Mouse (Mus musculus): ENCODE results near the gene 4930452B06Rik.

4930452B06Rik gene

GRCm38 (mm10) chr14:8451117-8451516 lies 214.9 kb downstream of the 4930452B06Rik start:
- no peak for DNase-seq (ENCODE audit: low spot score in 2 of 2)

GRCm38 (mm10) chr14:8450342-8450741 lies 215.7 kb downstream of the 4930452B06Rik start:
- DNase-seq (ENCODE audit: low spot score in 2 of 2): no peak

- DNase-seq (ENCODE audit: low spot score in 2 of 2): no peak
Observed at GRCm38 (mm10) chr14:8449299-8449698, 216.7 kb downstream of the 4930452B06Rik start.

GRCm38 (mm10) chr14:8447352-8447751 lies 218.7 kb downstream of the 4930452B06Rik start:
- DNase-seq (ENCODE audit: low spot score in 2 of 2): no peak

- DNase-seq (ENCODE audit: low spot score in 2 of 2): no peak
Observed at GRCm38 (mm10) chr14:8444363-8444762, 221.7 kb downstream of the 4930452B06Rik start.

- no peak for DNase-seq (ENCODE audit: low spot score in 2 of 2)
Observed at GRCm38 (mm10) chr14:8442691-8443090, 223.3 kb downstream of the 4930452B06Rik start.

GRCm38 (mm10) chr14:8441623-8442022 lies 224.4 kb downstream of the 4930452B06Rik start:
- no peak for DNase-seq (ENCODE audit: low spot score in 2 of 2)

- no peak for DNase-seq (ENCODE audit: low spot score in 2 of 2)
Observed at GRCm38 (mm10) chr14:8430611-8431230, 235.3 kb downstream of the 4930452B06Rik start.

GRCm38 (mm10) chr14:8429767-8430166 lies 236.3 kb downstream of the 4930452B06Rik start:
- no peak for DNase-seq (ENCODE audit: low spot score in 2 of 2)

- no peak for DNase-seq (ENCODE audit: low spot score in 2 of 2)
Observed at GRCm38 (mm10) chr14:8422833-8423232, 243.2 kb downstream of the 4930452B06Rik start.

- DNase-seq (ENCODE audit: low spot score in 2 of 2): no peak
Observed at GRCm38 (mm10) chr14:8421199-8421787, 244.7 kb downstream of the 4930452B06Rik start.

GRCm38 (mm10) chr14:8418610-8419009 lies 247.4 kb downstream of the 4930452B06Rik start:
- DNase-seq (ENCODE audit: low spot score in 2 of 2): no peak

- DNase-seq (ENCODE audit: low spot score in 2 of 2): no peak
Observed at GRCm38 (mm10) chr14:8405946-8406345, 260.1 kb downstream of the 4930452B06Rik start.

GRCm38 (mm10) chr14:8403310-8403709 lies 262.7 kb downstream of the 4930452B06Rik start:
- DNase-seq (ENCODE audit: low spot score in 2 of 2): no peak

GRCm38 (mm10) chr14:8398507-8398906 lies 267.5 kb downstream of the 4930452B06Rik start:
- DNase-seq (ENCODE audit: low spot score in 2 of 2): no peak

GRCm38 (mm10) chr14:8395690-8396287 lies 270.3 kb downstream of the 4930452B06Rik start:
- no peak for DNase-seq (ENCODE audit: low spot score in 2 of 2)

- DNase-seq (ENCODE audit: low spot score in 2 of 2): no peak
Observed at GRCm38 (mm10) chr14:8392181-8392825, 273.7 kb downstream of the 4930452B06Rik start.

Measured in natural killer cell, adult 2 months (primary cell).